Mouse (Mus musculus): ENCODE measurements around the gene Iqschfp.

- TF ChIP-seq POLR2A (IDR thresholded peaks at IDR 0.05; ENCODE audit: extremely low read depth, insufficient read depth, low read length) (no peak), CTCF (IDR thresholded peaks at IDR 0.05; ENCODE audit: extremely low read depth, insufficient read depth, low read length) (no peak)
Observed at GRCm38 (mm10) chr3:68660538-68660937, 768.5 kb downstream of the Iqschfp start.

Measured in cortical plate, adult 2 months (tissue).